Comparison of ENCODE assay signal across 9 mouse cellular contexts in genomic region chr10:52533893-52534287, GRCm38 (mm10).
DNase-seq lines count a peak whose midpoint lies in the region; ATAC-seq and TF ChIP-seq lines count a peak whose summit lies in the region.
"Had no signal": no experiment of that assay in that cellular context is flagged by ENCODE, and none has a peak within 500 bp of the region (broad histone marks: within the 10 kb centered on the region; RNA-seq: fewer than 3 reads in every experiment).

No protein-coding gene starts in this region.

- no peak overlapping the region for H3K4me3 ChIP-seq in kidney, adult 2 months (ENCODE audit: insufficient read depth, low read depth, low read length)
- H3K4me3 ChIP-seq in kidney, embryonic 14.5 days (ENCODE audit: low read length), result no peak overlapping the region
- H3K4me3 ChIP-seq in CH12.LX (replicated peaks in 1 of 3; ENCODE audit: low read depth in 2 of 3, low read length in 2 of 3, poor library complexity in 1 of 3), result no peak overlapping the region
- H3K4me3 ChIP-seq in liver, postnatal 0 days (ENCODE audit: low read depth, low read length), result no peak overlapping the region
- H3K4me3 ChIP-seq: embryonic facial prominence, embryonic 13.5 days had no signal

- 52% methylated on average over 4 of the region's 4 CpGs for WGBS in kidney, adult 2 months
- 60% methylated on average over 4 of the region's 4 CpGs for WGBS in kidney, embryonic 14.5 days
- 45% methylated on average over 4 of the region's 4 CpGs for WGBS in liver, postnatal 0 days (ENCODE audit: insufficient replicate concordance)

- TF ChIP-seq EP300 in CH12.LX (IDR thresholded peaks at IDR 0.05; ENCODE audit: low read length), result no peak
- no peak for TF ChIP-seq EP300 in liver, postnatal 0 days (IDR thresholded peaks at IDR 0.05; ENCODE audit: low read depth)

- H3K27me3 ChIP-seq in kidney, adult 2 months (replicated peaks; ENCODE audit: control insufficient read depth, insufficient read depth, low read length), result no peaks in the 10 kb centered on the region
- H3K27me3 ChIP-seq in kidney, embryonic 14.5 days (ENCODE audit: control insufficient read depth, insufficient read depth, low read length), result no peaks in the 10 kb centered on the region
- H3K27me3 ChIP-seq in CH12.LX (replicated peaks), result no peaks in the 10 kb centered on the region
- H3K27me3 ChIP-seq in liver, postnatal 0 days (ENCODE audit: insufficient read depth, low read length), result no peaks in the 10 kb centered on the region
- H3K27me3 ChIP-seq: embryonic facial prominence, embryonic 13.5 days had no signal

- TF ChIP-seq CTCF in kidney, adult 2 months (conservative IDR thresholded peaks at IDR 0.05; ENCODE audit: insufficient read depth, insufficient read length, low read depth, low read length), result 0 out of 2 replicates have a peak, but pooled peaks have one; percentile 11
- peak; percentile 68 to 75 for TF ChIP-seq CTCF in CH12.LX (conservative IDR thresholded peaks at IDR 0.05 in 1 of 2, IDR thresholded peaks at IDR 0.05 in 1 of 2; ENCODE audit: low read depth in 2 of 2, low read length in 2 of 2)
- peak; percentile 73 for TF ChIP-seq CTCF in liver, postnatal 0 days (IDR thresholded peaks at IDR 0.05; ENCODE audit: low read depth)

- H3K27ac ChIP-seq in kidney, adult 2 months (ENCODE audit: insufficient read depth, low read depth, low read length), result no peak overlapping the region
- H3K27ac ChIP-seq in kidney, embryonic 14.5 days (ENCODE audit: low read depth, low read length), result no peak overlapping the region
- H3K27ac ChIP-seq in CH12.LX (ENCODE audit: insufficient read depth, low read depth), result no peak overlapping the region
- H3K27ac ChIP-seq in liver, postnatal 0 days (ENCODE audit: low read depth), result no peak overlapping the region
- H3K27ac ChIP-seq: embryonic facial prominence, embryonic 13.5 days had no signal

- no peak for ATAC-seq in kidney, embryonic 14.5 days (ENCODE audit: low FRiP score, low TSS enrichment)
- no peak for ATAC-seq in liver, postnatal 0 days

- TF ChIP-seq RAD21 in CH12.LX (IDR thresholded peaks at IDR 0.05; ENCODE audit: low read depth, low read length), result peak; percentile 47

- in situ Hi-C loops in CH12.LX (cut with MboI; ENCODE audit: low pct_ligation_motif_present, low pct_unique_long_range_greater_than_20kb, low sequenced_read_pairs), result no loop called here

- H3K4me1 ChIP-seq in kidney, adult 2 months (ENCODE audit: control insufficient read depth, insufficient read depth, low read length), result no peaks in the 10 kb centered on the region
- H3K4me1 ChIP-seq in kidney, embryonic 14.5 days (ENCODE audit: control insufficient read depth, insufficient read depth, low read length), result no peaks in the 10 kb centered on the region
- no peaks in the 10 kb centered on the region; a peak in 1 of 4 replicates for H3K4me1 ChIP-seq in CH12.LX (ENCODE audit: control insufficient read depth in 1 of 2, insufficient read depth in 2 of 2)
- no peaks in the 10 kb centered on the region for H3K4me1 ChIP-seq in liver, postnatal 0 days (ENCODE audit: insufficient read depth)
- H3K4me1 ChIP-seq: embryonic facial prominence, embryonic 13.5 days had no signal

- H3K9me3 ChIP-seq in kidney, embryonic 14.5 days (ENCODE audit: control insufficient read depth, low read length), result no peaks in the 10 kb centered on the region
- no peaks in the 10 kb centered on the region for H3K9me3 ChIP-seq in CH12.LX (replicated peaks; ENCODE audit: low read length)
- H3K9me3 ChIP-seq in liver, postnatal 0 days (ENCODE audit: low read length), result no peaks in the 10 kb centered on the region
- H3K9me3 ChIP-seq: embryonic facial prominence, embryonic 13.5 days had no signal

- no peak overlapping the region for H3K9ac ChIP-seq in kidney, embryonic 14.5 days (ENCODE audit: low read depth, low read length)
- no peak overlapping the region for H3K9ac ChIP-seq in CH12.LX (ENCODE audit: insufficient read depth, low read depth)
- H3K9ac ChIP-seq in liver, postnatal 0 days (replicated peaks), result no peak overlapping the region
- H3K9ac ChIP-seq: embryonic facial prominence, embryonic 13.5 days had no signal

- peak; percentile 21 for DNase-seq in kidney, adult 2 months
- DNase-seq in CH12.LX (ENCODE audit: extremely low read depth) (peak; percentile 43), ZHBTc4 (ENCODE audit: low read depth, low spot score) (peak; percentile 55)
- DNase-seq in fibroblast of lung, adult 2 months (ENCODE audit: low read depth), result peak; percentile 5
- peak; percentile 22 for DNase-seq in liver, postnatal 0 days
- no peak for DNase-seq in urinary bladder, adult 2 months (ENCODE audit: low spot score)
- DNase-seq in natural killer cell, adult 2 months (ENCODE audit: low spot score in 2 of 2), result no peak

- no peaks in the 10 kb centered on the region for H3K36me3 ChIP-seq in kidney, adult 2 months (ENCODE audit: control insufficient read depth, insufficient read depth, low read length)
- no peaks in the 10 kb centered on the region for H3K36me3 ChIP-seq in kidney, embryonic 14.5 days (ENCODE audit: control insufficient read depth, insufficient read depth, low read length)
- H3K36me3 ChIP-seq in CH12.LX (replicated peaks in 1 of 2; ENCODE audit: control insufficient read depth in 1 of 2, insufficient read depth in 1 of 2, low read length in 1 of 2), result no peaks in the 10 kb centered on the region
- H3K36me3 ChIP-seq in liver, postnatal 0 days (replicated peaks; ENCODE audit: insufficient read depth, low read length), result no peaks in the 10 kb centered on the region
- H3K36me3 ChIP-seq: embryonic facial prominence, embryonic 13.5 days had no signal

- no peaks in the 10 kb centered on the region for H3K79me2 ChIP-seq in CH12.LX (replicated peaks; ENCODE audit: control insufficient read depth, extremely low read depth, insufficient read depth, poor library complexity, severe bottlenecking)

- no peak for TF ChIP-seq POLR2A in kidney, adult 2 months (IDR thresholded peaks at IDR 0.05; ENCODE audit: low read depth, low read length)
- TF ChIP-seq POLR2A in CH12.LX (IDR thresholded peaks at IDR 0.05; ENCODE audit: low read depth, low read length), result no peak

- no peak overlapping the region for H3K4me2 ChIP-seq in kidney, embryonic 14.5 days (replicated peaks; ENCODE audit: low read depth, low read length)
- no peak overlapping the region for H3K4me2 ChIP-seq in CH12.LX (ENCODE audit: insufficient read depth, low read depth, poor library complexity, severe bottlenecking)
- no peak overlapping the region for H3K4me2 ChIP-seq in liver, postnatal 0 days (ENCODE audit: low read depth, low read length)
- H3K4me2 ChIP-seq: embryonic facial prominence, embryonic 13.5 days had no signal

- dilution Hi-C loops in CH12.LX (cut with MboI; ENCODE audit: extremely low pct_ligation_motif_present, extremely low pct_unique_long_range_greater_than_20kb, low sequenced_read_pairs), result no loop called here

TF ChIP-seq in CH12.LX, 34 proteins besides CTCF, POLR2A, EP300 and RAD21:
- TF ChIP-seq JUN (IDR thresholded peaks at IDR 0.05; ENCODE audit: insufficient read depth, low read depth, low read length), result no peak
- TF ChIP-seq ZKSCAN1 (IDR thresholded peaks at IDR 0.05; ENCODE audit: borderline replicate concordance, low read depth, low read length), result no peak
- TF ChIP-seq MAX (IDR thresholded peaks at IDR 0.05; ENCODE audit: low read length), result no peak
- TF ChIP-seq IRF4 (IDR thresholded peaks at IDR 0.05; ENCODE audit: low read depth, low read length), result no peak
- no peak for TF ChIP-seq SIN3A (IDR thresholded peaks at IDR 0.05; ENCODE audit: low read length)
- TF ChIP-seq SMC3 (IDR thresholded peaks at IDR 0.05; ENCODE audit: low read depth, low read length), result peak; percentile 30; the same call in 1 of the 2 replicates
- no peak for TF ChIP-seq ZNF384 (IDR thresholded peaks at IDR 0.05; ENCODE audit: low read depth, low read length)
- no peak for TF ChIP-seq ZMIZ1 (IDR thresholded peaks at IDR 0.05; ENCODE audit: low read depth, low read length)

Comparison
In these comparisons a context has a peak if more than half of its experiments do, and no peak if none do; other contexts are left out.
1. DNase-seq: peak in kidney, adult 2 months (single experiment), CH12.LX (single experiment), ZHBTc4 (single experiment), fibroblast of lung, adult 2 months (single experiment) and liver, postnatal 0 days (single experiment); none in urinary bladder, adult 2 months (single experiment) and natural killer cell, adult 2 months (0 of 2).
2. CTCF ChIP-seq: peak in every context shown above with its lines; median percentile 73 in liver, postnatal 0 days; 72 in CH12.LX; 11 in kidney, adult 2 months.